Mouse (Mus musculus): ENCODE measurements around the gene Hrg.
"Not testable (repeated sequence)": the region's sequence is repeated elsewhere in the genome, so short reads cannot be mapped to it uniquely, and the experiment has no call there.

Hrg gene

DNA sequence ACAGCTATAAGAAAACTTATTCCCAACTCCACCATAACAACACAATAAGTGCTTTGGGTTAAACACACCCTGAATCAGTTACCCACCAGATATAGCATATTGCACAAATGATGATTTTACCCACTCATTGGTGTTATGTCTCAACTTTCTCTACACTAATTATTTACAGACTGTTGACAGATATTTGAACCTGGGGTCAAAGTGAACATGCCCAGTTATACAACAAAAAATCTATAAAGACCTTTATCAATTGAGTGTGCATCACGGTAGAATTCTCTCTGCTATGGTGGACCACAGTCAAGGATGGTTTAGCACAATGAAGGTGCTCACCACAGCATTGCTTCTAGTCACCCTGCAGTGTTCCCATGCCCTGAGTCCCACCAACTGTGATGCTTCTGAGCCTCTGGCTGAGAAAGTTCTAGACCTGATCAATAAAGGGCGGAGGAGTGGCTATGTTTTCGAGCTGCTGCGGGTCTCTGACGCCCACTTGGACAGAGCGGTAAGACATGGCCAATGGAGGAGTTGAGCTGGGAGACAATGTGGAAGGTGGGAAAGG is at the start of gene Hrg:
TSS of gene Hrg (plus strand) at position 233 of the 556 bp plus-strand sequence.
- DNase-seq (ENCODE audit: low read depth, low spot score) = no peak

DNA sequence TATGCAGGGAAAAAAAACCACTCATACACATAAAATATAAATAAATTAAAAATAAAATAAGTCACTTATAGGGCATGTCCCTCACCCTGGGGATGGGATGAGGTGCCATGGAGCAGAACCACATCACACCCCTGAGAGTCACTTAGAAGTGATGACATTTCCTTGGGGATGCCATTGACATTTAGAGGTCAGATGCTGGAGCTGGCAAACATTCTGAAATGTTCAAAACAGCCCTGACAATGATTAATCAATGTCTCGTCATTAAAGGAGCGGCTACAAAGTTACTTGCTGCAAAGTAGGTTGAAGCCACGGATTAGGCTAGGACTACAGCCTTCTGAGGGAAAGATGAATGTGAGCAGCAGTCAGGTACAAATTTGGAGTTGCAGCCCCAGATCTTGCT is 49.5 kb upstream of the Hrg start:
- no peak for DNase-seq (ENCODE audit: low read depth, low spot score)

DNA sequence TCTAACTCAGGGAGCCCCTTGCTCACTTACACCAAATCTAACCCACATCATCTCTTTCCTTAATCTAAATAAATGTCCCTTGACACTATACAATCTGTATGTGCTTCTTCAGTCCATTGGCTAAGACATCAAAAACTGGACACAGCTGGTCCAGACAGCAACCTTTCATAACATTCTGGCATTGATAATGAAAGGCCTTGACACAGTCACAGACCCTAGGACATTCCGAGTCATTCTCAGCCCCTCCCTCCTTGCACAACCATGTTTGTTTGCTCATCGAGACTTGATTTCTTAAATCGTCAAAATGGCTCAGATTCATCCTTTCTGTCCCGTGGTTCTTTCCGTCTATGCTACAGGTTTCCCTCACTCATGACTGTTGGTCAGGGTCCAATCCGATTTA is 41.6 kb upstream of the Hrg start:
- no peak for DNase-seq (ENCODE audit: low read depth, low spot score)

DNA sequence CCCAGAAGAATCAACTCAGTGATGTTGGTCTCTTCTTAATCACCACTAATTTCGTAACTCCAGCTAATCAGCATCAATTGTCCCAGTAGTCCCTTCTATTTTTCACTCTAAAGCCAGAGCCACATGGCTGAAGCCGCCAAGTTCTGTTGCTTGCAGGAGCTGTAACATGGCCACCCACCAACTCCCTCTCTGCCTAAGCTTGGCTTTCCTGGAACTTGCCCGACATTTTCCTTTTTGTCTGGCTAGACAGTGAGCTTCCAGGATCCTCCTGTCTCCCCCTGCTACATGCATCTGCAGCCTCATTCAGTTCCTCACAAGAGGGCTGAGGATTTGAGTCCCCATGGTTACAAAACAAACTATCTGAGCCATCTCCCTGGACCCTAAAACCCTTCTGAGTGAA is 38.9 kb upstream of the Hrg start:
- no peak for DNase-seq (ENCODE audit: low read depth, low spot score)

DNA sequence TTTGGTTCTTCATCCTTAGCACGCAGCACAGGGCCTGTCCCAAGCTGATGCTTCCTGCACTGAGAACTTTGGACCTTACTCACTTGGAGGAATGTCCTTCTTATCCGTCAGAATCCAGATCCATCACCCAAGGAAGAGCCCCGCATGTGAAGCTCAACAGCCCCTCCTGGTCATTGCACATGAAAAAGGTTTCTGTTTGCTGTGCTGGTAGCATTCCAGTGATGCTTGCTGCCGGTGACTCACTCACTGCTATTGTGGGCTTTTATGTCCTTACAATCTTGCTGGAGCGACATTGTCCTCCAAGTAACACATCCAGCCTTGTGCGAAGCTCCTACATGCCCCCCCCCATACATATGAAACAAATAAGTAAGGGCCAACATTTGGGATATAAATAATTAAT is 38.0 kb upstream of the Hrg start:
- DNase-seq (ENCODE audit: low read depth, low spot score) = no peak

DNA sequence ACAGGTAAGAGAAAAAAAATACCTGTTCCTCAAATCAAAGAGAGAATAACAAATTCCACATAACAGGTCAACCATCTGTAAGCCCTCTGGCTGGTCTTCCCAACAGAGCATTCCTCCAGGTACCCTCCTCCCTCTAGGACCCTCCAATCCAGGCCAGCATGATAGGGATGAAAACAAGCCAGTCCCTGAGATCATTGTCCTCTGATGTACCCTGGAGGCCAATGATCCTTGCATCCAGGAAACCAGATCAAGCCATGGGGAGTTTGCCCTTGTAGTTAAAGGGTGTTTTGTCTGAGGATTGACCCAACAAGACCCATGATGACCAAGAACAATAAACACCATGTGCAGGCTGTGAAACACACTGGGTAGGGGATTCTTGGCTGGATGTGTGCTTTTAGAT is 36.6 kb upstream of the Hrg start:
- DNase-seq (ENCODE audit: low read depth, low spot score) = no peak

DNA sequence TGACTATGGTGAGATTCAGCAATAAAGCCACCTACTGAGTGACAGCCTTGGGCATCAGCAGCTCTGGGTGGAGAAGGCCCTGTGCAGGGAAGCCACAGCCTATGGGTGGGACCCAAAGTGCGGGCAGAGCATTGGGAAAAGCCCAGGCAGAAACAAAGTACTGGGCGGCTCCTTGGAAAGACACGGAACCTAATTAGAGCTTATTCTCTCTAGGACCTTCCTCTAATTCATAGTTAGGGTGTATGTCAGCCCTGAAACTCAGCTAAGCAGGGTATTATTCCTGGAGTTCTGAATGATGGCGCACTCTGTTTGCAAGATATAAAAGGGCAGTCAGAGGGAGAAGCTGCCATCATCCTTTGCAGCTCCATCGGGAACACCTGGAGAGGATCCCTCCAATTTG is 32.8 kb upstream of the Hrg start, which contains the start of gene Fetub:
TSS of gene Fetub (plus strand) at position 301 of the 400 bp plus-strand sequence.
- no peak for DNase-seq (ENCODE audit: low read depth, low spot score)

DNA sequence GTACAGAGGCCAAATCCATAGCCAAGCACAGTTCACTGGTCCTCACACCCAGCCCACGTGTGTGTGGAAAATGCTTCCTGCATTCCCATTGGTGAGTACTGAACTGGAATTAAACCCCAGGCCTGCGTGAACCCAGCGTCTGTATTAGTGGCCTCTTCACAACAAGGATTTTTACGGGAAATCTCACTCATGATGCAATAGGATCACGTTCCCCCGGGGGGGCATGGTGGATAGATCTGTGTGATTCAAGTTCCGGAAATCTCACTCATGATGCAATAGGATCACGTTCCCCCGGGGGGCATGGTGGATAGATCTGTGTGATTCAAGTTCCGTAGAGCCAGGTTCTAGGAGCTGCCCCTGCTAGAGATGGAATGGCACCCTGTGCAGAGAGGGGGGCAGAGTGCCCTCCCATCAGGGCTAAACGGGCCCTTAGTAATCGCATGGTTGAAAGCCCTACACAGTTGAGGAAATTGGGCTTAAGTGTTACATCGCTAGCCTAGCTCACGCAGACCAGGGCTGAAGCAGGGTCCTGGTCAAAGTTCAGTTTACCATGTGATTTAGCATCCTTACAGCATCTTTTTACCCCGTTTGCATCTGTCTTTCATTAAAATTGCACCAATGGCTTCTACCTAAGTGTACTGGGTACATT is 32.1 kb upstream of the Hrg start:
- no peak for DNase-seq (ENCODE audit: low read depth, low spot score)

DNA sequence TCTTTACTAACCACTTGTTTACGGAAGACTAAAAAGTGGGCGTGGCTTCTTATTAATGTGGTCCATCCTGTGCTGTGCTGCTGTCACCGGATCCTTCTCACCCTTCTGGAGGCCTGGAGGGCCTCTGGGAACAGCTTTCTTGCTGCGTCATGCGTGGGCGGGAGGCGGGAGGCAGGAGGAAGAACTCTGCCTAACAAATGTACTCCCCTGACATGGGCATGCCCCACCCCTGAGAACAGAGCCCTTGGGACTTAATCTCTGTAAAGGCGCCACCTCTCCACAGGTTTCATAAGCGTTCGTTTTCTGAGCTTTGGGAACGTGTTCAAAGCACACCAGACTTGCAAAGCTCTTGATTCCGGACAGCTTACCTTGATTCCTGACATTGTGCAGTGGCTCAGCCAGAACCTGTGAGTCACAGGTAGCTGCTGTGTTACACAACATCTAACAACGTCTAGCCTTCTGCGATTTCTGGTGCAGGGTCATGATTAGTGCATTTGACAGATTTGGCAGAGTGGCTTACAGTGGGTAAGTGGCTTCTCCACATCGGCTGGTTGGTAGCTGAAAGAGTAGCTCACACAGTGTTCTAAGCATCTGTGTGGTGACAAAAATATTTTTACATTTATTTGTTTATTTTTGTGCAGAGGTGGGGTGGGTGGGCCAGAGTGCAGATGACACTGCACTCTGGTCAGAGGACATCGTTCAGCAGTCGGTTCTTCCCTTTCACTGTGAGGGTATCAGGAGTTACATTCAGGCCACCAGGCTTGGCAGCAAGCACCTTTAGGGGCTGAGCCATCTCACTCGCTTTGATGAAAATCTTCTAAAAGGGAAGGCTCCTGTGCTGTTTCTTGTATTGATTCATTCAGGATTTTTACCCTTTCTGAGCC is 30.7 kb upstream of the Hrg start:
- DNase-seq (ENCODE audit: low read depth, low spot score) = peak; percentile 11

DNA sequence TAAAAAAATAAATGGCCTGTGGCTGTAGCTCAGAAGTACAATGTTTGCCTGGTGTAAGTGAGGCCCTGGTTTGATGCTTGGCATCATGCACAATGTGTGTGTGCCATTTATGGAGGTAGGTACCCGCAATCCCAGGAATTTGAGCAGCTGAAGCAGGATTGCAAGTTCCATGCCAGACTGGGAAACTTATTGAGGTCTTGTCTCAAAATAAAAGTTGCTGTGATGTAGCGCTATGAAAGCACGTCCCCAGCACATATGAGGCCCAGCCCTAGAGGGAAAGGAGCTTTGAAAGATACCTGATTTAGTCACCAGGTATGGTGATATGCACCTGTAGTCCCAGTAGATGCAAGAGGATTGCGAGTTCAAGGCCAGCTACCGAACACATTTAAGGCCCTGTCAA is 29.1 kb upstream of the Hrg start:
- DNase-seq (ENCODE audit: low read depth, low spot score) = no peak

DNA sequence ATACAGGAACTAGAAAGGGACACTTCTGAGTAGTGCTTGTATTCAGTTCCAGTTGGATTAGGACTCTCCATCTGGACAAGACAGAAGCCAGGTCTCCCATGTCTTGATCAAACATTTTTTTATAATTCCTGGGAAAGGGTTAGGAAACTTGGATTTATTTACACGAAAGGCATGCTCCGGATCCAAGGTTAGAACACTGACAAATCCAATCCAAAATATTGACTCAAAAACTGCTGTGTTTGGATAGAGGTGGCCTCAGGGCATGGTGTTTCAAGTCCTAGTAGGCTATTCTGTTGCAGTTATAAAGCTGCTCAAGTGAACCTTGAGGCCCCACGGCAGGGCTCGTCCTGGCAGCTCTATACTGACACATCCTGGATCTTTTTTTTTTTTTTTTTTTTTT is 28.4 kb upstream of the Hrg start:
- no peak for DNase-seq (ENCODE audit: low read depth, low spot score)

DNA sequence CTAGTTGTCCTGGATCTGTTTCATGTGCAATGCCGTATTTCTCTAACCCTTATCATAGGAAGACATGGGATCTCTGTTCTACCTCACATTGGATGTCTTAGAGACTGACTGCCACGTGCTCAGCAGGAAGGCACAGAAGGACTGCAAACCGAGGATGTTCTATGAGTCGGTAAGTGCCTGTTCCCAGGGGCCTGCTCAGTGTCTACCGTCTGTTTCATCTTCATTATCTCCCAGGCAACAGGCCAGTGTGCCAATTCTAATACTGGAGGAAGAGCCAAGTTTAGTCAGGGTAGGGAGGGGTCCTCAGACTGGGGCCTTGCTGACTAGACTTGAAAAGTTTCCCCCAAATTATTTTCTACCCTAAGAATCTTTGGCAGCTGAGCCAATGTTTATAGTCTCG is 21.3 kb upstream of the Hrg start:
- no peak for DNase-seq (ENCODE audit: low read depth, low spot score)

DNA sequence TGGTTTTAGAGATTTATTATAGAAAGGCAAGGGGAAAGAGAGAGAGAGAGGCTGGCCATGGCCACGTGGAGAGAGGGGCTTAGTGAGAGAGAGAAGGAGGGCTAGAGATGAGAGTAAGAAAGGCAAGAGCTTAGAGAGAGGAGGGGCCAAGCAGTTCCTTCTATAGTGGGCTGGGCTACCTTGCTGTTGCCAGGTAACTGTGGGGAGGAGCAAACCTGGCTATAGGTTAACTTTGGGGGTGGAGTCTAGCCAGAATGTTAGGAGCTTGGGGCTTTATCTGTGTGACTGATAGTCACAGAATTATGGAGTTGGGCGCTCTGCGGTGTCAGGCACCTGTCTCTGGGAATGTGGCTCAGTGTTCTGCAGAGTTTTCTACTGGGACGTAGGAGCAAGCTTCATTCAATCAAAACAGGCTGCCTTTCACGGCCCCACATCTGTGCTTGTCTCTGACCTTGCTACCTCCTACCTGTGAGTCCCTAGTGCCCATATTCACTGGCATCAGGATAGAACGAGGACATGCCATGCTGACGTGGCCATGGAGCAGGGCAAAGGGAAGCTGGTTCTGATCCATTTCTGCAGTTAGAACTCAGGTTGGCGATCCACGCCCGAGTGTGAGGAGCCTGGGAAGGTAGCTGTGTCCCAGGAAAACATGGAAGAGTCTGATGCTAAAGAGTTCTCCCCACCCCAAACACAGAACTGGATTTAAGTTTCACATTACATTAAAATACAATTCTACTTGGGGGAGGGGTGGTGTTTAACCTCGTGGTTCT is 19.3 kb upstream of the Hrg start:
- no peak for DNase-seq (ENCODE audit: low read depth, low spot score)

DNA sequence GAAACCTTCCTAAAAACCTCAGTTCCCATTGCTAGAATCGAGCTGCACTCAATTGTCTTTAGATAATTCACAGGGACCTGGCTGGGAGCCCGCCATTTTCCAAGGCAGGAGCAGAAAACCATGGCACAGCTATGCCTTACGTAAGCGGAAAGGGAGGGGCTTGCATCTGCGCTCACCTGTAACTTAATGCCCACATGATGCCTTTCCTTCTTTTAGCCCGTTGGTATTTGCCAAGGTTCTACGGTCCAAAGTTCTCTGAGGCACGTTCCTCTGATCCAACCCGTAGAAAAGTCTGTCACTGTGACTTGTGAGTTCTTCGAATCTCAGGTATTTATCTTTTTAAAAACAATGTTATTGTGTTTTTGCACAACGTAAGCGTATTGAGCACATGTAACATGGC is 13.2 kb upstream of the Hrg start:
- no peak for DNase-seq (ENCODE audit: low read depth, low spot score)

DNA sequence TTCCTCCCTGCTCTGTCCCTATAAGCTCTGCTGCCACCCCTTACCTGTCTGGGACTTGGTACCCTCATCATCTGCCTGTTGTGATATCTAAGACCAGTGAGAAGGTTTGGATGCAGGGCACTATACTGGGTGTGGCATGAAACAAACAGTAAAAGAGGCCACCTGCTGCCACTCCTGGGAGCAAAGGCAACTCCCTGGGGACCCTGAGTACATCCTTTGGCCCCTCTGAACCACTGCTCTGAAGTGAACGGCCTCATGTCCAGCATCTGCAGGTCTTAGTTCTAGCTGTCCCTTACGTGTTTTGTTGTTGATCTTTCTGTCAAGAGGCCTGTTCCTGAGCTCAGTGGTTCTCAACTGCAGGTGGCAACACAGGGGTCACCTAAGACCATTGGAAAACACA is 12.3 kb upstream of the Hrg start:
- DNase-seq (ENCODE audit: low read depth, low spot score) = no peak

DNA sequence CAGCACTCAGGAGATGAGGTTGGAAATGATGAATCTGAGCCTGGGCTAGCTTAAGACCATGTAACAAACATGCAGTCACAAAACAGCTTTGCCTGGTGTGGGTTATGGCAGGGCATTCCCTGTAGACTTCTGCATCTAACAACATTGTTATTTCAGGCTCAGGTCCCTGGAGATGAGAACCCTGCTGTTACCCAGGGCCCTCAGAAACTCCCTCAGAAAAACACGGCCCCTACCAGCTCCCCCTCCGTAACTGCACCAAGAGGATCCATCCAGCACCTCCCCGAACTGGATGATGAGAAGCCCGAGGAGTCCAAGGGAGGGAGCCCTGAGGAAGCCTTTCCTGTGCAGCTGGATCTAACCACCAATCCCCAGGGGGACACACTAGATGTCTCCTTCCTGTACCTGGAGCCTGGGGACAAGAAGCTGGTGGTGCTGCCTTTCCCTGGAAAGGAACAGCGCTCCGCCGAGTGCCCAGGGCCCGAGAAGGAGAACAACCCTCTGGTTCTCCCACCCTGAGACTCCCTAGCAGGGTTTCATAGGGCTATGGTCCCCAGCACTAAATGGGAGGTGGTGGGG is 11.7 kb upstream of the Hrg start:
- DNase-seq (ENCODE audit: low read depth, low spot score) = no peak

DNA sequence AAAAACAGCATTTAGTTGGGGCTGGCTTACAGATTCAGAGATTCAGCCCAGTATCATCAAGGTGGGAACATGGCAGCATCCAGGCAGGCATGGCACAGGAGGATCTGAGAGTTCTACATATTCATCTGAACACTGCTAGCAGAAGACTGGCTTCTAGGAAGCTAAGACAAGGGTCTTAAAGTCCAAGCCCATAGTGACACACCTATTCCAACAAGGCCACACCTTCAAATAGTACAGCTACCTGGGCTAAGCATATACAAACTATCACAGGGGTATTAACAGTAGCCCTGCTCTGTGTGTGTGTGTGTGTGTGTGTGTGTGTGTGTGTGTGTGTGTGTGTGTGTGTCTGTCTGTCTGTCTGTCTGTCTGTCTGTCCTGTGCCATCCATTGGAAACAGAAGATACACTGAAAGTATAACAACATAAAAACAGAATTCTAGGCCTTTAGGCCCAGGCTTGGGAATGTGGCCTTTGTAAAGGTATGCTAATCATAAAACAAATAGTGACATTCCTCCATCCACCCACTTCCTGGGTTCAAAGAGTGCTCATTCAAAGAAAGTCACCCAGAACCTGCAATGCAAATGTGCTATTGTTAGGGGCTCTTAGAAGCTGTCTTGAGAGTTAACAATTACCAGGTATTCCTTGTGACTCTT is 8.9 kb upstream of the Hrg start:
- not testable (repeated sequence) for DNase-seq (ENCODE audit: low read depth, low spot score)

DNA sequence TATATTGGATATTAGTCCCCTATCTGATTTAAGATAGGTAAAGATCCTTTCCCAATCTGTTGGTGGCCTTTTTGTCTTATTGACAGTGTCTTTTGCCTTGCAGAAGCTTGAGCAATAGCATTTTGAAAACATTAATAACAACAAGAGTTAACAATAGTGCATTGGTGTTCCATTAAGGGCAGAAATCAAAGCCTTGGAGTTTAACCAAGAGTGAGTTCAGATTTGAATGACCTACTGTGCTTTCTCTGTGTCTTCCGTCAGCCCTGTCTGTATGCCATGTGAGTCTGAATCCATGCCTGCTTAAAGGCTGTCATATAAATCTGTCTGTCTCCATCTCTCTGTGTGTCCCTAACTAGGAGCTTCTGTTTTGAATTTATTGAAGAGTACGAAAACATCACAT is 3.5 kb upstream of the Hrg start:
- no peak for DNase-seq (ENCODE audit: low read depth, low spot score)

DNA sequence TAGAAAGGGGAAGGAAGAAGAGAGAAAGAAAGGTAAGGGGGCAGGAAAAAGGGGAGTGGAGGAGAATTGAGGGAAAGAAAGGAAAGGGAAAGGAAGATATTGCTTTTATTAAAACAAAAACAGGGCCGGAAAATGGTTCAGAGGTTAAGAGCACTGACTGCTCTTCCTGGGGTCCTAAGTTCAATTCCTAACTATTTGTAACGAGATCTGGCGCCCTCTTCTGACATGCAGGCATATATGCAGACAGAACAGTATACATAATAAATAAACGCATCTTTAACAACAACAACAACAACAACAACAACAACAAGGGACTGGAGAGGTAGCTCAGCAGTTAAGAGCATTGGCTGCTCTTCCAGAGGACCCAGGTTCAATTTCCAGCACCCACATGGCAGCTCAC is 2.2 kb downstream of the Hrg start:
- DNase-seq (ENCODE audit: low read depth, low spot score) = peak; percentile 3

DNA sequence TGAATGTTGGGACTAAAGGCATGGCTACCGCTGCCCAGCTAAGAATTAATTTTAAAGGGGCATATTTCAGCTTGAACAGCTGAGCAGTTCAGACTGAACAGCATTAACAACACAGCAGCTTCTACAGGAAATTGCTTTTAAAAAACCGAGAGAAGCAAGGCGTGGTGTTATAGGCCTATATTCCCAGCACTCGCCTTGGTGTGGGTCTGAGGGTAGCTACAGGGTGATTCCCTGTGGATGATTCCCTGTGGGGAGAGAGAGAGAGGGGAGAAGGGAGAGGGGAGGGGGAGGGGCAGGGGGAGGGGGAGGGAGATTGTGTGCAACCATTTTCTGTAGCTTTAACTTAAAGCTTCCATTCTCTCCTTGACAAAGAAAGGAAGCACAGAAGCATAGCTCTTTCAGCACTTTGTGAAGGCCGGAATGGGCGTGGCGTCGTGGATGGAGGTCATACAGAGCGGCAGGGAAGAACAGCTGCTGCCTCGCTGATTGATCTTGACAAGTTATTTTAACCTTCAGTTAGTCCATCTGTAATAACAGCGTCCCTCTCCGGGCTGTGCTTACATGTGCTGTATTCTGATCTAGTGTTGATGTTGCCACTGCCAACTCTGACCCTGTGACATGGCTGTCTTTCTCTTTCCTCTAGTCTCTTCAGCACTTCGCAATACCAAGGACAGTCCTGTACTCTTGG is 4.7 kb downstream of the Hrg start:
- DNase-seq (ENCODE audit: low read depth, low spot score) = no peak

DNA sequence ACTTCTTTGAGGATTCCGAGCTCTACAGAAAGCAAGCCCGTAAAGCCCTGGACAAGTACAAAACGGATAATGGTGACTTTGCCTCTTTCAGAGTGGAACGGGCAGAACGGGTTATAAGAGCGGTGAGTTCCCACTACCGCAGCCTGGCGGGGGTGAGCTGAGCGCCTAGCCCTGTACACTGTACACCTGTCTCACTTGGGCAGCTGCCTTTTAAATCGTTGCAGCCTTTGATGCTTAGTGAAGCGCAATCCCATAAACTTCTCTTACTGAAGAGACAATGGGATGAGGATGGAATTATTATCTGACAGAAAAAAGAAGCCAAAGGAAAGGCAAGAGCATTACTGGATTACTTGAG is 5.2 kb downstream of the Hrg start:
- no peak for DNase-seq (ENCODE audit: low read depth, low spot score)

Measured in CD4-positive, CD25-positive, alpha-beta regulatory T cell, adult 2 months (primary cell).